Mouse (Mus musculus): ENCODE data around the gene Sars2. TPM values are rescaled to one million over a fixed set of nuclear protein-coding genes. Genes with fewer than 3 reads are reported as not detected.

Gene Sars2
- polyA plus RNA-seq, 1 experiment from 2014 or later: 12.3 TPM

GRCm38 (mm10) chr7:28714667-28715066 is 27.1 kb upstream of the Sars2 start:
- no peak overlapping the region for H3K9ac ChIP-seq (ENCODE audit: low read length)
- TF ChIP-seq EP300 (optimal IDR thresholded peaks at IDR 0.05) (no peak), CTCF (IDR thresholded peaks at IDR 0.05; ENCODE audit: low read depth) (no peak)
- no peaks in the 10 kb centered on the region for H3K27me3 ChIP-seq (ENCODE audit: control insufficient read depth, insufficient read depth, low read length)
- ATAC-seq (ENCODE audit: low FRiP score, low TSS enrichment) (no peak), DNase-seq (ENCODE audit: low spot score) (no peak)
- H3K9me3 ChIP-seq (ENCODE audit: control insufficient read depth, low read length): no peaks in the 10 kb centered on the region
- no peak overlapping the region for H3K27ac ChIP-seq (replicated peaks)
- no peak overlapping the region for H3K4me2 ChIP-seq (replicated peaks; ENCODE audit: low read depth)
- H3K4me3 ChIP-seq (ENCODE audit: low read depth, low read length): no peak overlapping the region
- no peaks in the 10 kb centered on the region for H3K36me3 ChIP-seq (ENCODE audit: control insufficient read depth, insufficient read depth, low read length)
- 74% methylated on average over 5 of the region's 5 CpGs for WGBS
- H3K4me1 ChIP-seq (replicated peaks; ENCODE audit: control insufficient read depth, insufficient read depth): no peaks in the 10 kb centered on the region

DNA sequence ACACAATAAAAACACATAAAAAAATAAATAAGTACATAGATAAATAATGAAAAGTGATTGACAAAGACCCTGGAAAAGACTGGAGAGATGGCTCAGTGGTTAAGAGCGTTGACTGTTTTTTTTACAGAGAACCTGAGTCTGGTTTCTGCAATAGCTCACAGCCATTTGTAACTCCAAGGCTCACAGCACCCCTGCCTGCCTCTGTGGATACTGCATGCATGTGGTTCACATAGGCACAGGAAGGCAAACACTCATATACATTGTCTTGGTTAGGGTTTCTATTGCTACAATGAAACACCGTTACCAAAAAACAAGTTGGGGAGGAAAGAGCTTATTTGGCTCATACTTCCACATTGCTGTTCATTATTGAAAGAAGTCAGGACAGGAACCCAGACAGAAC is 26.2 kb upstream of the Sars2 start:
- no peak overlapping the region for H3K4me3 ChIP-seq (ENCODE audit: low read depth, low read length)
- no peak for ATAC-seq (ENCODE audit: low FRiP score, low TSS enrichment)
- TF ChIP-seq EP300 (optimal IDR thresholded peaks at IDR 0.05) (no peak), CTCF (IDR thresholded peaks at IDR 0.05; ENCODE audit: low read depth) (peak; percentile 41)
- H3K27me3 ChIP-seq (ENCODE audit: control insufficient read depth, insufficient read depth, low read length): no peaks in the 10 kb centered on the region
- no peak overlapping the region for H3K9ac ChIP-seq (ENCODE audit: low read length)
- H3K4me1 ChIP-seq (replicated peaks; ENCODE audit: control insufficient read depth, insufficient read depth): no peaks in the 10 kb centered on the region
- H3K27ac ChIP-seq (replicated peaks): no peak overlapping the region
- H3K9me3 ChIP-seq (ENCODE audit: control insufficient read depth, low read length): no peaks in the 10 kb centered on the region
- H3K36me3 ChIP-seq (ENCODE audit: control insufficient read depth, insufficient read depth, low read length): no peaks in the 10 kb centered on the region
- WGBS: 92% methylated on average over 2 of the region's 2 CpGs
- H3K4me2 ChIP-seq (replicated peaks; ENCODE audit: low read depth): no peak overlapping the region
- no peak for DNase-seq (ENCODE audit: low spot score)

GRCm38 (mm10) chr7:28716590-28717281 is 25.1 kb upstream of the Sars2 start, which contains the start of gene Fbxo17:
Fbxo17 (plus strand) TSS chr7:28716804.
- 2% methylated on average over 35 of the region's 36 CpGs for WGBS
- Histone ChIP-seq H3K27me3 (ENCODE audit: control insufficient read depth, insufficient read depth, low read length) (no peaks in the 10 kb centered on the region), H3K4me2 (replicated peaks; ENCODE audit: low read depth) (peak within 1 kb of the TSS; percentile 78), H3K27ac (replicated peaks) (peak within 1 kb of the TSS; percentile 70), H3K9ac (ENCODE audit: low read length) (peak within 1 kb of the TSS; percentile 70), H3K36me3 (ENCODE audit: control insufficient read depth, insufficient read depth, low read length) (no peaks in the 10 kb centered on the region), H3K4me3 (ENCODE audit: low read depth, low read length) (peak within 1 kb of the TSS; percentile 46), H3K9me3 (ENCODE audit: control insufficient read depth, low read length) (no peaks in the 10 kb centered on the region), H3K4me1 (replicated peaks; ENCODE audit: control insufficient read depth, insufficient read depth) (no peaks in the 10 kb centered on the region)
- TF ChIP-seq EP300 (optimal IDR thresholded peaks at IDR 0.05): no peak
- TF ChIP-seq CTCF (IDR thresholded peaks at IDR 0.05; ENCODE audit: low read depth): peak; percentile 44
- DNase-seq (ENCODE audit: low spot score) (peak; percentile 76), ATAC-seq (ENCODE audit: low FRiP score, low TSS enrichment) (peak; percentile 74)

DNA sequence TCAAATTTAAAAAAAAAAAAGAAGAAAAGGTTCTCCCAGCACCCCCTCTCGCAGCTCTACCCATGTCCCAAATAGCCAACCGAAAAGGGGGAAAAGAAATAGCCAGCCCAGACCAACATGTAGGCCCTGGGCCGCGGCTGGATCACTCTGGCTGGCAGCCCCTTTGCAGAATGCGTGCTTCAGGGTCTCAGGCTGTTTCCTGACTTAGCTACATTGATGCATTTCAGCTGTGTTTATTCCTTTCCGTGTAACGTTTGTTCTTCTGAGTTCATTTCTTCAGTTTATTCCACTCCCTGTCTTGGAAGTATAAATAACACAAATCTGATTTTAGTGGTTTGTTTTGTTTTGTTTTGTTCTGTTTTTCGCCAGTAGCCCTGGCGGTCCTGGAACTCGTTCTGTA is 24.1 kb upstream of the Sars2 start:
- ATAC-seq (ENCODE audit: low FRiP score, low TSS enrichment): no peak
- TF ChIP-seq EP300 (optimal IDR thresholded peaks at IDR 0.05): no peak
- 65% methylated on average over 10 of the region's 10 CpGs for WGBS
- H3K9me3 ChIP-seq (ENCODE audit: control insufficient read depth, low read length): no peaks in the 10 kb centered on the region
- no peak overlapping the region; the same call in 1 of the 2 replicates for H3K4me2 ChIP-seq (replicated peaks; ENCODE audit: low read depth)
- no peak for DNase-seq (ENCODE audit: low spot score)
- H3K4me1 ChIP-seq (replicated peaks; ENCODE audit: control insufficient read depth, insufficient read depth): no peaks in the 10 kb centered on the region
- H3K27me3 ChIP-seq (ENCODE audit: control insufficient read depth, insufficient read depth, low read length): no peaks in the 10 kb centered on the region
- no peaks in the 10 kb centered on the region for H3K36me3 ChIP-seq (ENCODE audit: control insufficient read depth, insufficient read depth, low read length)
- H3K27ac ChIP-seq (replicated peaks): no peak overlapping the region
- no peak overlapping the region for H3K4me3 ChIP-seq (ENCODE audit: low read depth, low read length)
- H3K9ac ChIP-seq (ENCODE audit: low read length): no peak overlapping the region

- no peak for TF ChIP-seq EP300 (optimal IDR thresholded peaks at IDR 0.05)
- no peak for TF ChIP-seq CTCF (IDR thresholded peaks at IDR 0.05; ENCODE audit: low read depth)
- DNase-seq (ENCODE audit: low spot score) (no peak), ATAC-seq (ENCODE audit: low FRiP score, low TSS enrichment) (no peak)
- 37% methylated on average over 4 of the region's 4 CpGs for WGBS
- Histone ChIP-seq H3K4me2 (replicated peaks; ENCODE audit: low read depth) (no peak overlapping the region), H3K27ac (replicated peaks) (no peak overlapping the region), H3K4me3 (ENCODE audit: low read depth, low read length) (no peak overlapping the region), H3K27me3 (ENCODE audit: control insufficient read depth, insufficient read depth, low read length) (no peaks in the 10 kb centered on the region), H3K4me1 (replicated peaks; ENCODE audit: control insufficient read depth, insufficient read depth) (no peaks in the 10 kb centered on the region), H3K36me3 (ENCODE audit: control insufficient read depth, insufficient read depth, low read length) (no peaks in the 10 kb centered on the region), H3K9me3 (ENCODE audit: control insufficient read depth, low read length) (no peaks in the 10 kb centered on the region), H3K9ac (ENCODE audit: low read length) (no peak overlapping the region)
Observed at GRCm38 (mm10) chr7:28719159-28719558, 22.6 kb upstream of the Sars2 start.

DNA sequence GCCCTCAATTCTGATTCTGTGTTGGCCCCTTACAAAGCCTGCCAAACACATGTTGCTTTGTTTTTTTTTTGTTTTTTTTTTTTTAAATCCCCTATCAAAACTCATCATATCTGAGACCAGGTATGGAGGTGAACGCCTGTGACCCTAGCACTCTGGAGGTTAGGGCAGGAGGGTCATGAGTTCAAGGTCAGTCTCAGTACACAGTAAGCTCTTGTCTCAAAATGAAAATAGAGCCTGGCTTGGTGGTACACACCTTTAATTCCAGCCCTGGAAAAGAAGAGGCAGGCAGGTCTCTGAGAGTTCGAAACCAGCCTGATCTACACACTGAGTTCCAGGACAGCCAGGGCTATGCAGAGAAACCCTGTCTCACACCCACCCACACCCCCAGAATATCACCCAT is 22.1 kb upstream of the Sars2 start:
- Histone ChIP-seq H3K4me1 (replicated peaks; ENCODE audit: control insufficient read depth, insufficient read depth) (no peaks in the 10 kb centered on the region), H3K36me3 (ENCODE audit: control insufficient read depth, insufficient read depth, low read length) (no peaks in the 10 kb centered on the region), H3K9me3 (ENCODE audit: control insufficient read depth, low read length) (no peaks in the 10 kb centered on the region), H3K4me3 (ENCODE audit: low read depth, low read length) (no peak overlapping the region), H3K4me2 (replicated peaks; ENCODE audit: low read depth) (no peak overlapping the region), H3K27ac (replicated peaks) (no peak overlapping the region), H3K27me3 (ENCODE audit: control insufficient read depth, insufficient read depth, low read length) (no peaks in the 10 kb centered on the region), H3K9ac (ENCODE audit: low read length) (no peak overlapping the region)
- ATAC-seq (ENCODE audit: low FRiP score, low TSS enrichment) (no peak), DNase-seq (ENCODE audit: low spot score) (no peak)
- 86% methylated on average over 2 of the region's 2 CpGs for WGBS
- no peak for TF ChIP-seq CTCF (IDR thresholded peaks at IDR 0.05; ENCODE audit: low read depth)
- TF ChIP-seq EP300 (optimal IDR thresholded peaks at IDR 0.05): no peak
